Mouse (Mus musculus) neural tube, postnatal 0 days (tissue): Measurements from ENCODE around the gene Cnfn. TPM values are rescaled to one million over a fixed set of nuclear protein-coding genes. Genes with fewer than 3 reads are reported as not detected.

ENCODE experiments used
- polyA plus RNA-seq: library from polyadenylated mRNA; unstranded; fragments of >200 nt; fragmentation: Nextera tagmentation; extraction: Ambion mirVana; gene quantifications from 2 replicates; pipeline ENCODE4 v1.2.1, GENCODE M21; 2015

The Cnfn gene
- not detected in 2 replicates for polyA plus RNA-seq

GRCm38 (mm10) chr7:25369058-25369749, at the start of gene Cnfn:
Gene Cnfn (minus strand): TSS chr7:25369724.

GRCm38 (mm10) chr7:25412833-25413441, 43.4 kb upstream of the Cnfn start, which contains the start of gene Cxcl17:
Gene Cxcl17 (minus strand): TSS chr7:25412886.

GRCm38 (mm10) chr7:25398610-25399009, 29.1 kb upstream of the Cnfn start, which contains the start of gene Lipe:
Gene Lipe (minus strand): TSS chr7:25398710.

Other genes starting within 250 kb of the Cnfn start
- 12.8 and 15.7 TPM in 2 replicates for gene Pou2f2, start 190.0 kb downstream of the Cnfn start, polyA plus RNA-seq
- gene Dedd2, start 149.1 kb downstream of the Cnfn start, polyA plus RNA-seq: 17.0 and 17.9 TPM in 2 replicates
- gene Zfp526, start 148.3 kb downstream of the Cnfn start, polyA plus RNA-seq: 1.2 and 1.4 TPM in 2 replicates
- 25.5 and 26.2 TPM in 2 replicates for gene Gsk3a, start 131.9 kb downstream of the Cnfn start, polyA plus RNA-seq
- gene Erf, start 119.0 kb downstream of the Cnfn start, polyA plus RNA-seq: 4.2 and 5.1 TPM in 2 replicates
- 33.1 and 36.9 TPM in 2 replicates for gene Cic, start 102.0 kb downstream of the Cnfn start, polyA plus RNA-seq
- gene Pafah1b3, start 71.7 kb downstream of the Cnfn start, polyA plus RNA-seq: 421 and 464 TPM in 2 replicates
- 2.9 and 3.2 TPM in 2 replicates for gene Prr19, start 68.3 kb downstream of the Cnfn start, polyA plus RNA-seq
- 115 and 128 TPM in 2 replicates for gene Tmem145, start 63.6 kb downstream of the Cnfn start, polyA plus RNA-seq
- 16.6 and 21.5 TPM in 2 replicates for gene Megf8, start 52.6 kb downstream of the Cnfn start, polyA plus RNA-seq
- 9.0 and 9.5 TPM in 2 replicates for gene Lipe, start 29.0 kb upstream of the Cnfn start, polyA plus RNA-seq
- 0.77 and 1.7 TPM in 2 replicates for gene Cxcl17, start 43.2 kb upstream of the Cnfn start, polyA plus RNA-seq
- 1.4 and 1.5 TPM in 2 replicates for gene Ceacam1, start 107.9 kb upstream of the Cnfn start, polyA plus RNA-seq
- 0.15 TPM in 1 of 2 replicates, not detected in the other for gene Ceacam2, start 170.1 kb upstream of the Cnfn start, polyA plus RNA-seq
- not detected in 2 replicates for gene Erich4, start 246.2 kb upstream of the Cnfn start, polyA plus RNA-seq
- gene Dmac2, start 249.7 kb upstream of the Cnfn start, polyA plus RNA-seq: 50.1 and 51.9 TPM in 2 replicates